Mouse (Mus musculus): ENCODE data around the gene Evl. TPM values are rescaled to one million over a fixed set of nuclear protein-coding genes. Genes with fewer than 3 reads are reported as not detected.
A peak's percentile ranks its signal among the peaks of the same experiment; 100 is the strongest.

The Evl gene
- polyA plus RNA-seq, 1 experiment from 2014 or later, result 51.0 TPM

DNA sequence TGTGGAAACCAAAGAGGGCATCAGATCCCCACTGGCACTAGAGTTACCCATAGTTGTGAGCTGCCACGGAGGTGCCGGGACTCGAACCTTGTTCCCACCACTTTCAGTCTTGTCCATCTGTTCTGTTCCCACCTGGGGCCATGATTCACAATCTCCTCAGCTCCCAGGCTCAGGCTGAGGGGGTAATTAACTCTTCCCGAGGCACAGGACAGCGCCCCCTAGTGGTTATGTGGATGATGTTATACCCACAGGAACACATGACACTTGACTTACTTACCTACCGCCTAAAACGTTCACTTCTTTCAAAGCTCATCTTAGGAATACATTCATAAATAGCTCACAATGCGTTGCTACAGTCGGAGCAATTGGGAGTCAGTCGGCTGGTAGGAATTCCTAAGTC lies 18.1 kb upstream of the Evl start:
- H3K36me3 ChIP-seq (ENCODE audit: control insufficient read depth, insufficient read depth, low read length), result 0 out of 2 replicates have a peak, but pooled peaks cover 5% of the 10 kb centered on the region
- H3K9ac ChIP-seq (ENCODE audit: low read depth, low read length), result no peak overlapping the region
- H3K27me3 ChIP-seq (ENCODE audit: control insufficient read depth, insufficient read depth, low read length), result no peaks in the 10 kb centered on the region
- no peak for ATAC-seq (replicated peaks; ENCODE audit: insufficient number of reproducible peaks, low FRiP score, low TSS enrichment)
- no peak overlapping the region for H3K4me3 ChIP-seq (ENCODE audit: low read depth, low read length)
- no peaks in the 10 kb centered on the region for H3K9me3 ChIP-seq (replicated peaks; ENCODE audit: control insufficient read depth, low read length)
- 61% methylated on average over 10 of the region's 10 CpGs for WGBS (ENCODE audit: insufficient replicate concordance)
- H3K4me2 ChIP-seq, result no peak overlapping the region
- H3K27ac ChIP-seq (ENCODE audit: low read depth, low read length), result no peak overlapping the region
- no peaks in the 10 kb centered on the region for H3K4me1 ChIP-seq (ENCODE audit: control insufficient read depth, insufficient read depth, low read length)

GRCm38 (mm10) chr12:108541088-108541487 lies 13.4 kb upstream of the Evl start:
- no peak for ATAC-seq (replicated peaks; ENCODE audit: insufficient number of reproducible peaks, low FRiP score, low TSS enrichment)
- no peak overlapping the region for H3K4me3 ChIP-seq (ENCODE audit: low read depth, low read length)
- no peak overlapping the region for H3K9ac ChIP-seq (ENCODE audit: low read depth, low read length)
- H3K9me3 ChIP-seq (replicated peaks; ENCODE audit: control insufficient read depth, low read length), result no peaks in the 10 kb centered on the region
- WGBS (ENCODE audit: insufficient replicate concordance), result 19% methylated on average over 6 of the region's 6 CpGs
- H3K36me3 ChIP-seq (ENCODE audit: control insufficient read depth, insufficient read depth, low read length), result 0 out of 2 replicates have a peak, but pooled peaks cover 4% of the 10 kb centered on the region
- H3K4me1 ChIP-seq (ENCODE audit: control insufficient read depth, insufficient read depth, low read length), result no peaks in the 10 kb centered on the region; the same call in 1 of the 2 replicates
- H3K27ac ChIP-seq (ENCODE audit: low read depth, low read length), result no peak overlapping the region
- H3K27me3 ChIP-seq (ENCODE audit: control insufficient read depth, insufficient read depth, low read length), result no peaks in the 10 kb centered on the region
- no peak overlapping the region for H3K4me2 ChIP-seq

DNA sequence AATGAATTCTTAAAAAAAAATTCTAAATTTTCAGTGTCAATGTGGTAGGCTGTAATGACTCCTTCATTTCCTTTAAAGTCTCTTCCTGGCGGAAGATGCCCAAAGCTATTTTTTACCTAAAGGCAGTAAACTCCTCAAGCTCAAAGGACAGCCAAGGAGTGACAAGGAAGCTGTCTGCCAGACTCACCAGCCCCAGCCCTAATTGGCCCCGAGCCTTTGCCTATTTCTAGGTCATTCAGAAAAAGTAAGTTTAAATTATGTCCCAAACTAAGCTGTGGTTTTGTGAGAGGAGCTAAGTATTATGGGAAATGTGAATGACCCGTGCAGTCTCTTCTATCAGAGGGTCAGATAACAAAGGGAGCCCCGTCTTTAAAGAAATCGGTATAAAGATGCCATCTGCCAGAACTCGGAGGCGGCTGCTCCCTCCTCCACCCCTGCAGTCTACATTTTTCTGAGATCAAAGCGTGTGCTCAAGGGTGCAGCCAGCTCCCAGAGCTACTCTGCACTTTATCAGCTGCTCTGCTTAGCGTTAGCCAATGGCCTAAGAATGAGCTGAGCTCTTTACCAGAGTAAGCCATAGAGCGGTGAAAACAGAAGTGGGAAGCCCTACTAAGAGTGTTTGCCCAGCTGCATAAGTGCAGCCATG lies 7.9 kb upstream of the Evl start:
- WGBS (ENCODE audit: insufficient replicate concordance), result 9% methylated on average over 10 of the region's 10 CpGs
- Histone ChIP-seq H3K4me1 (ENCODE audit: control insufficient read depth, insufficient read depth, low read length) (peaks cover 9% of the 10 kb centered on the region; the same call in 1 of the 2 replicates), H3K9me3 (replicated peaks; ENCODE audit: control insufficient read depth, low read length) (0 out of 2 replicates have a peak, but pooled peaks cover 3% of the 10 kb centered on the region), H3K27ac (ENCODE audit: low read depth, low read length) (peak overlapping the region; percentile 79), H3K9ac (ENCODE audit: low read depth, low read length) (peak overlapping the region; percentile 22; the same call in 1 of the 2 replicates), H3K4me2 (peak overlapping the region; percentile 55), H3K27me3 (ENCODE audit: control insufficient read depth, insufficient read depth, low read length) (no peaks in the 10 kb centered on the region), H3K36me3 (ENCODE audit: control insufficient read depth, insufficient read depth, low read length) (no peaks in the 10 kb centered on the region), H3K4me3 (ENCODE audit: low read depth, low read length) (no peak overlapping the region)
- peak; percentile 64 for ATAC-seq (replicated peaks; ENCODE audit: insufficient number of reproducible peaks, low FRiP score, low TSS enrichment)

- Histone ChIP-seq H3K9me3 (replicated peaks; ENCODE audit: control insufficient read depth, low read length) (0 out of 2 replicates have a peak, but pooled peaks cover 3% of the 10 kb centered on the region), H3K4me1 (ENCODE audit: control insufficient read depth, insufficient read depth, low read length) (peaks cover 9% of the 10 kb centered on the region; the same call in 1 of the 2 replicates), H3K9ac (ENCODE audit: low read depth, low read length) (peak overlapping the region; percentile 22; the same call in 1 of the 2 replicates), H3K4me2 (peak overlapping the region; percentile 55), H3K4me3 (ENCODE audit: low read depth, low read length) (no peak overlapping the region), H3K36me3 (ENCODE audit: control insufficient read depth, insufficient read depth, low read length) (no peaks in the 10 kb centered on the region), H3K27me3 (ENCODE audit: control insufficient read depth, insufficient read depth, low read length) (no peaks in the 10 kb centered on the region), H3K27ac (ENCODE audit: low read depth, low read length) (peak overlapping the region; percentile 79)
- no peak for ATAC-seq (replicated peaks; ENCODE audit: insufficient number of reproducible peaks, low FRiP score, low TSS enrichment)
- 54% methylated on average over 15 of the region's 15 CpGs for WGBS (ENCODE audit: insufficient replicate concordance)
Observed at GRCm38 (mm10) chr12:108547251-108547875, 7.2 kb upstream of the Evl start.

GRCm38 (mm10) chr12:108551731-108552130 lies 2.8 kb upstream of the Evl start:
- 75% methylated on average over 7 of the region's 7 CpGs for WGBS (ENCODE audit: insufficient replicate concordance)
- H3K4me2 ChIP-seq, result no peak overlapping the region
- no peak for ATAC-seq (replicated peaks; ENCODE audit: insufficient number of reproducible peaks, low FRiP score, low TSS enrichment)
- no peaks in the 10 kb centered on the region for H3K36me3 ChIP-seq (ENCODE audit: control insufficient read depth, insufficient read depth, low read length)
- H3K9me3 ChIP-seq (replicated peaks; ENCODE audit: control insufficient read depth, low read length), result 0 out of 2 replicates have a peak, but pooled peaks cover 3% of the 10 kb centered on the region
- H3K27me3 ChIP-seq (ENCODE audit: control insufficient read depth, insufficient read depth, low read length), result no peaks in the 10 kb centered on the region
- H3K27ac ChIP-seq (ENCODE audit: low read depth, low read length), result no peak overlapping the region
- no peak overlapping the region for H3K9ac ChIP-seq (ENCODE audit: low read depth, low read length)
- H3K4me3 ChIP-seq (ENCODE audit: low read depth, low read length), result no peak overlapping the region
- H3K4me1 ChIP-seq (ENCODE audit: control insufficient read depth, insufficient read depth, low read length), result peaks cover 17% of the 10 kb centered on the region

DNA sequence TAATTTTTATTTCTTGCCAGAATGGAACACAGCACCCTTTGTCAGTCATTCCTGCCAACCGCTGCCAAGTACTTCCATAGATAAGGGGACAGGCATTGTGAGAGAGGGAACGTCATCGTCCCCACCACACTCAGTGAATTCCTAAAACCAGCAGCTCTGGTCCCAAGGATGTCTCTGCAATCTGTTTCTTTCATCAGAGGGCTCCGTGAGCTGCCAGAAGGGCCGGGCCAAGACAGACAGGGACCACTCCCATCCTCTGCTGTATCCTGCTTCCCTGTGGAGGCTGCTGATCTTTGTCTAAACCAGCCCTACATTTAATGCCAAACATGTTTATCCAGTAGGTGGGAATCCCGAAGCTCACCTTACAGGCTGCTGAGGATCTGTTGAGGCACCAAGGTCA lies 1.4 kb upstream of the Evl start:
- ATAC-seq (replicated peaks; ENCODE audit: insufficient number of reproducible peaks, low FRiP score, low TSS enrichment), result no peak
- H3K4me3 ChIP-seq (ENCODE audit: low read depth, low read length), result no peak overlapping the region
- peaks cover 14% of the 10 kb centered on the region for H3K4me1 ChIP-seq (ENCODE audit: control insufficient read depth, insufficient read depth, low read length)
- 0 out of 2 replicates have a peak, but pooled peaks cover 3% of the 10 kb centered on the region for H3K9me3 ChIP-seq (replicated peaks; ENCODE audit: control insufficient read depth, low read length)
- H3K9ac ChIP-seq (ENCODE audit: low read depth, low read length), result 0 out of 2 replicates have a peak overlapping the region, but pooled peaks have one; percentile 10
- H3K27ac ChIP-seq (ENCODE audit: low read depth, low read length), result no peak overlapping the region
- 10% methylated on average over 6 of the region's 6 CpGs for WGBS (ENCODE audit: insufficient replicate concordance)
- no peaks in the 10 kb centered on the region for H3K27me3 ChIP-seq (ENCODE audit: control insufficient read depth, insufficient read depth, low read length)
- no peak overlapping the region for H3K4me2 ChIP-seq
- H3K36me3 ChIP-seq (ENCODE audit: control insufficient read depth, insufficient read depth, low read length), result no peaks in the 10 kb centered on the region

DNA sequence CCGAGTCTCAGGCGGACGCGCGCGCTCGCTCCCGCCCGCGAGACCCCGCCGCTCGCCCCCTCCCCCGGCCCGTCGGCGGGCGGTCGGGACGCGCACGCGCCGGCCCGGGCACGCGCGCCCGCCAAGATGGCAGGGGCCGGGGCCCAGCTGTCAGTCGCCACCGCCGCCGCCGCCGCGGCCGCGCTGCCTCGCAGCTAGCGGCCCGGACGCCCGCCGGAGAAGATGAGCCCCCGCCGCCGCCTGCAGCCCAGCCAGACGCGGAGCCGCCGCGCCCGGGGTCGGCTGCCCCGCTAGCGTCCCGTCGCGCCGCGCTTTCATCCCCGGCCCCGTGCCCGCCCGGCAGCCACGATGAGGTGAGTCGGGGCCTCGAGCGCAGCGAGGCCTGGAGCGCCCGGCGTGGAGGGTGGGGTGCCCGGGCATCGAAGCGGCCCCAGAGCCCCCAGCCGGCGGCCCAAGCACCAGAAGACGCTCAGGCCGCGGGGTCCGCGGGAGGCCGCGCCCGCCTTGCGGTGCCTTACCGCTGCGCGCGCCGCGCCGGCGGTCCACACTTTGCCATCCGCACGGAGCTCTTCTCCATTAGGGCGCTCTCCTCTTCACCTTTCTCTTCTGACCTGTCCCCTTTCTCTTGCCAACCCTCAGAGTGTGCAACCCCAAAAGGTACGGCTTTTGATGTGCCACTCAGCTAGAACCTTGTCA lies 489 bp downstream of the Evl start:
- under 1% methylated on average over 56 of the region's 100 CpGs for WGBS (ENCODE audit: insufficient replicate concordance)
- Histone ChIP-seq H3K27me3 (ENCODE audit: control insufficient read depth, insufficient read depth, low read length) (no peaks in the 10 kb centered on the region), H3K4me1 (ENCODE audit: control insufficient read depth, insufficient read depth, low read length) (peaks cover 18% of the 10 kb centered on the region), H3K27ac (ENCODE audit: low read depth, low read length) (peak overlapping the region; percentile 64), H3K9me3 (replicated peaks; ENCODE audit: control insufficient read depth, low read length) (no peaks in the 10 kb centered on the region), H3K4me2 (peak overlapping the region; percentile 78), H3K36me3 (ENCODE audit: control insufficient read depth, insufficient read depth, low read length) (no peaks in the 10 kb centered on the region), H3K9ac (ENCODE audit: low read depth, low read length) (peak overlapping the region; percentile 95), H3K4me3 (ENCODE audit: low read depth, low read length) (peak overlapping the region; percentile 98)
- peak; percentile 77 for ATAC-seq (replicated peaks; ENCODE audit: insufficient number of reproducible peaks, low FRiP score, low TSS enrichment)

GRCm38 (mm10) chr12:108558194-108558593 lies 3.7 kb downstream of the Evl start:
- H3K27me3 ChIP-seq (ENCODE audit: control insufficient read depth, insufficient read depth, low read length), result no peaks in the 10 kb centered on the region
- H3K4me3 ChIP-seq (ENCODE audit: low read depth, low read length), result no peak overlapping the region
- no peak for ATAC-seq (replicated peaks; ENCODE audit: insufficient number of reproducible peaks, low FRiP score, low TSS enrichment)
- H3K36me3 ChIP-seq (ENCODE audit: control insufficient read depth, insufficient read depth, low read length), result no peaks in the 10 kb centered on the region
- H3K27ac ChIP-seq (ENCODE audit: low read depth, low read length), result no peak overlapping the region
- peaks cover 14% of the 10 kb centered on the region for H3K4me1 ChIP-seq (ENCODE audit: control insufficient read depth, insufficient read depth, low read length)
- H3K9me3 ChIP-seq (replicated peaks; ENCODE audit: control insufficient read depth, low read length), result no peaks in the 10 kb centered on the region
- no peak overlapping the region for H3K9ac ChIP-seq (ENCODE audit: low read depth, low read length)
- H3K4me2 ChIP-seq, result no peak overlapping the region
